Mouse (Mus musculus) embryo, embryonic 10.5 days (tissue): ENCODE data around the gene Klhl2.

ENCODE experiments used
- DNase-seq: peaks from one replicate; pipeline ENCODE4 v3.0.0-alpha.2; 2015; ENCODE audit warnings: low spot score

Gene Klhl2

DNA sequence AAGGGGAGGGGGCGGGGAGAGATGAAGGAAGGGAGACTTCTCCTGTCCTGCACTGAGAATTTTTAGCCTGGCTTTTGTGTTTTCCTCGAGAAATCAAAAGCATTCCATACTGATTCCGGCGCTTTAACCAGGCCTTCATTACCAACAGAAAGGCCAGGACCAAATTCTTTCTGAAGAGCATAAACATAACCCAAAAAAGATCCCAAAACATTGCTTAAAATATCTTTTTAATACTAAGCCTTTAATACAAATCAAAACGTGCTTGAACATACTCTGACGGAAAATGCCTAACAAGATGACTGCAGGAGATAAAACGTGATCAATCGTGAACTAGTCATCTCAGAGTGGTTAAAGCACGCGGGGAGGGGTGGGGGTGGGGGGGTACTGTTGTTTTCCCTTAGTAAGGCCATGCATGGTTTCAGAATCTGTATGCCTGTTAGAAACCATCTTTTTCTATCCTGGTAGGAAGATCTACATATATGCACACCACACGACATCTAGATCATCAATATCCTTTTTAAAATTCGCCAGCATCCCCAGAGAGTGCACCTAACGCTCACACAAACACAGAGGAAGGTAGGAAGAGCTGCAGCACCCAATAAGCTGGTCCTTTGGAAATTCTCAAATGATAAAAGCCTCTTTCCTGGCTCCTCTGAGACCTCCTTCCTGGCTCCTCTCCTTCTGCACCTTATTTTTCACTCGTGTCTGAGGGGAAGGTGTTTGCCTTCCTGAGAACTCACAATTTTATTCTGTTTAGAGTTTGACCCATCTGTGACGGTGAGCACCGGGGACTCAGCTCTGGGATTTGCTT, 158.0 kb downstream of the Klhl2 start:
- DNase-seq = peak; percentile 45

DNA sequence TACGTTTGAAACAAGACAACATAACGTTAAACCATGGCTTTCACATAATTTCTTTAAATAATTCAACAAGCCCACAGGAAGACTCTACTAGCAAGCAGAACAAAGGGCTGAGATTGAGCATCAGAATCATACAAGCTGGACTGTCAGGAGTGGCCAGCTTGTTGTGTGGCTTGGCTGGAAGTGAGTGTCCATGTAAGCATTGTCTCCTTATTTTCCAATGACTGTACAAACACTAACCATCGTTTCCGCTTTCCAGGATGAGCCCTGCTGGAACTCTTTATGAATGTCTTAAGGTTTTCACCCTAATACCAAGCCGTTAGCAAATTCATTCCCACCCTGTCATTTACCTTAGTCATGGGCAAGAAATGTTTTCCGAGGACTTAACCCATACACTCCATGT, 159.0 kb downstream of the Klhl2 start:
- no peak for DNase-seq

DNA sequence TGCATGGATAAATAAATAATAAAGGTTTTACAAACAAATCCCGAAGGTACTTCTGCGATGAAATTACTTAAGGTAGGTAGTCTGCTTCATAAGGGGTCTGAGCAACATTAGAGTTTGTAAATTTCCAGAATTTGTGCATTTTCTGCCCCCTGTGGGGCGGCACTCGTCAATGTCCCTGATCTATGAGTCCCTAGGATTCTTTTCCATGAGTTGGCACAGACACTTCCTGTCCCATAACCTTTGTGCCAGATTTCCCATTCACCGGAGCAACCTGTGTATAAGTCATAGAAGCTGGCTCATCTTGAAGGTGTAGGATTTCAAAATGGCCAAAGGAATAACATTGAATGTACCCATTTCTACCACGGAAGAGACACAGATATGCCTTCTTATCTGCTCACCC, 159.5 kb downstream of the Klhl2 start:
- DNase-seq = no peak
